Mouse (Mus musculus): Measurements from ENCODE around the gene Tat.

The Tat gene

DNA sequence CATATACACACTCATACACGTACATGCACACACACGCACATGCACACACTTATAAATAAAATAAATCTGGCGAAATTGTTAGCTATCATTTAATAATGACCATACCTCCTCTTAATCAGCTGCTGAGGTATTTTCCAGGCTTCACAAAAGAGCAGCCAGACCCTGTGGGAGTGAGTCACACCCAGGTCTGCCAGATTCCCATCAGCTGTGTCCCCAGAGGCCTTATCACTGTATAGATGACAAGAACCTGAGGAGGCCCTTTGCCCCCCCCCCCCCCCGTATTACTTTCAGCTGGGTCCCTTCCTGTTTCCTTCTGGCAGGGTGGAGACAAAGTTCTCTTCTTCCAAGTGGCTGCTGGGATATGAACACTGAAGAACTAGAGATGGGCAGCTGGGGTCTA lies 50.3 kb downstream of the Tat start:
- DNase-seq (ENCODE audit: low spot score) = no peak

All from retina, embryonic 14.5 days (tissue).